Mouse (Mus musculus) megakaryocyte, embryonic 14.5 days (primary cell): Measurements from ENCODE around the gene Ank.

Experiments
- FLI1 ChIP-seq: IDR thresholded peaks from 2 replicates; pipeline ENCODE4 v1.6.1; 2012; ENCODE audit warnings: low read length, inconsistent platforms, mixed read lengths
- GATA1 ChIP-seq: IDR thresholded peaks from 3 replicates; pipeline ENCODE4 v1.6.1; 2012; ENCODE audit warnings: mixed read lengths, low read length, inconsistent platforms, borderline replicate concordance

GRCm38 (mm10) chr15:27432851-27433615, 33.4 kb upstream of the Ank start:
- no peak for TF ChIP-seq GATA1
- no peak for TF ChIP-seq FLI1
